Mouse (Mus musculus) forebrain, embryonic 10.5 days (tissue): ENCODE data around the gene Usp35. TPM values are rescaled to one million over a fixed set of nuclear protein-coding genes. Genes with fewer than 3 reads are reported as not detected.

Source experiments
- DNase-seq: peaks from one replicate; pipeline ENCODE4 v3.0.0-alpha.2; 2017; ENCODE audit warnings: low spot score; ENCODE audit errors: extremely low spot score
- H3K27ac ChIP-seq: fragments of 300-500 bp; sonication (generic); 2 replicates; pipeline ENCODE4 v1.5.1; 2016; ENCODE audit warnings: mild to moderate bottlenecking
- H3K27me3 ChIP-seq: fragments of 300-500 bp; sonication (generic); 2 replicates; pipeline ENCODE4 v1.6.1; 2016; ENCODE audit warnings: mild to moderate bottlenecking; ENCODE audit not compliant: poor library complexity, severe bottlenecking
- H3K36me3 ChIP-seq: fragments of 300-500 bp; sonication (generic); replicated peaks from 2 replicates; pipeline ENCODE4 v1.6.1; 2016; ENCODE audit warnings: mild to moderate bottlenecking, moderate library complexity
- H3K4me1 ChIP-seq: fragments of 300-500 bp; sonication (generic); 2 replicates; pipeline ENCODE4 v1.6.1; 2016
- H3K4me3 ChIP-seq: fragments of 300-500 bp; sonication (generic); 2 replicates; pipeline ENCODE4 v1.5.1; 2016; ENCODE audit warnings: mild to moderate bottlenecking, moderate library complexity
- H3K9me3 ChIP-seq: fragments of 300-500 bp; sonication (generic); 2 replicates; pipeline ENCODE4 v1.6.1; 2016; ENCODE audit warnings: mild to moderate bottlenecking, moderate library complexity
- WGBS: fragments of 180-500 bp; shearing (Covaris S2); methylation state at CpG from one replicate; pipeline ENCODE4 v1.1.7; 2016; 5-methylcytosine and 5-hydroxymethylcytosine counted together
- polyA plus RNA-seq: library from polyadenylated mRNA; unstranded; fragments of >200 nt; fragmentation: Nextera tagmentation; extraction: Ambion mirVana; gene quantifications from 2 replicates; pipeline ENCODE4 v1.2.1, GENCODE M21; 2016

Usp35 gene
- polyA plus RNA-seq, 1 experiment from 2014 or later, result 0.83 TPM

GRCm38 (mm10) chr7:97262541-97262940 lies 69.3 kb downstream of the Usp35 start:
- 76% methylated on average over 1 of the region's 1 CpGs for WGBS
- no peak for DNase-seq
- no peak overlapping the region for H3K4me3 ChIP-seq

More at GRCm38 (mm10) chr7:97262541-97262940, 69.3 kb downstream of the Usp35 start:
- H3K27me3 ChIP-seq, result no peaks in the 10 kb centered on the region
- no peak overlapping the region for H3K27ac ChIP-seq
- no peaks in the 10 kb centered on the region for H3K9me3 ChIP-seq
- no peaks in the 10 kb centered on the region for H3K4me1 ChIP-seq
- no peaks in the 10 kb centered on the region for H3K36me3 ChIP-seq

Other genes with a start within 250 kb of the Usp35 start
- gene Kctd21, start 307 bp upstream of the Usp35 start, polyA plus RNA-seq, result 3.7 and 3.9 TPM in 2 replicates
- gene Alg8, start 39.6 kb upstream of the Usp35 start, polyA plus RNA-seq, result 56.2 and 61.3 TPM in 2 replicates
- gene Ndufc2, start 68.0 kb upstream of the Usp35 start, polyA plus RNA-seq, result 320 and 327 TPM in 2 replicates
- 0.23 and 0.32 TPM in 2 replicates for gene Thrsp, start 85.7 kb upstream of the Usp35 start, polyA plus RNA-seq
- 0.33 and 0.40 TPM in 2 replicates for gene Kctd14, start 119.3 kb upstream of the Usp35 start, polyA plus RNA-seq
- 63.3 and 69.4 TPM in 2 replicates for gene Ints4, start 148.9 kb upstream of the Usp35 start, polyA plus RNA-seq
- 30.9 and 32.0 TPM in 2 replicates for gene Aamdc, start 247.5 kb upstream of the Usp35 start, polyA plus RNA-seq
- gene Rsf1, start 247.9 kb upstream of the Usp35 start, polyA plus RNA-seq, result 22.3 and 23.4 TPM in 2 replicates